Mouse (Mus musculus): ENCODE measurements around the gene Cilp2. TPM values are rescaled to one million over a fixed set of nuclear protein-coding genes. Genes with fewer than 3 reads are reported as not detected.

Cilp2 gene
- polyA plus RNA-seq (2014; fragmentation: Illumina TruSeq; extraction: RNeasy Lipid Tissue Mini Kit (QIAGEN cat#74804); ENCODE audit: insufficient read depth, low read depth, low replicate concordance) = 0.38 TPM

DNA sequence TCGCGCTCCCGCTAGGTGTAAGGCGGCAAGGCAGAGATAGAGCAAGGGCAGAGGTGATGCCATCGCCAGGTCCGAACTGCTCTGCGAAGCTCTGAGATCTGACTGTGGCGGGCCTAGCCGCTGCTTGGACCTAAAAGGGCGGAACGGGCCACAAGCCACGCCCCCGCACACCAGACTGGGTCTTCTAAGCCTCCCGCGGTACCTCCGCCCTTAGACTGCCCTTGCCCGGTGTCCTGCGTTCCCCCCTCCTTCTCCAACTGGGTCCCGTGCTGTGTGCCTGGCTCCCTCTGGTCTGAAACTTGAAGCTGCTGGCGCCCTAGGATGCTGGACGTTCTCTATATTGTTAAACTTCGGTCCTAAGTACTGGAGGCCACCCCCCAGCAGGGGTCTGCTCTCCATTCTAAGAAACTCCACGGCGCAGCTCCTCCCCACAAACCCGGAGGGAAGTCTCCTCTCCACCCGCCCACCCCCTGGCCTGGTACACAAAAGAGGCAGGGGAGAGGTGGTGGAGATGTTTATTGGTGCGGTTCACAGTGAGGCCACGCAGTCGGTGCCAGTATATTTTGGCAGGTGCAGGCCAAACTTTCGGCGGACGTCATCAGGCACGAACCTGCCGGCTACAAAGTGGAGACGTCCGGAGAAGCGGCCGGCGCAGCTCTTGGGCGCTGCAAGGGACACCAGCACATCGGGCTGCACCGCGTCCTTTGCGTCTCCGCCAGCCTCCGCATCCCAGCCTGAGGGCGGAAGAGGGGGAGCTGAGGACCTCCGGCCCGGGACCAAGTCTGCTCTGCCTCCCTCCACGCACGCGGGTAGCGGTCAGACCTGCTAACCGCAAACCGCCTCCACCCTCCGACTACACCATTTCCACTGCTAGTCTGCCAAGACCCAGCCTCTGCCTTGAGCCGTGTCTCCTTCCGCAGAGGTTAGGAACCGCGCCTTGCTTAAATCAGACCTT is at the start of gene Cilp2:
Gene Cilp2 (minus strand): TSS at position 399 of the 955 bp plus-strand sequence.

DNA sequence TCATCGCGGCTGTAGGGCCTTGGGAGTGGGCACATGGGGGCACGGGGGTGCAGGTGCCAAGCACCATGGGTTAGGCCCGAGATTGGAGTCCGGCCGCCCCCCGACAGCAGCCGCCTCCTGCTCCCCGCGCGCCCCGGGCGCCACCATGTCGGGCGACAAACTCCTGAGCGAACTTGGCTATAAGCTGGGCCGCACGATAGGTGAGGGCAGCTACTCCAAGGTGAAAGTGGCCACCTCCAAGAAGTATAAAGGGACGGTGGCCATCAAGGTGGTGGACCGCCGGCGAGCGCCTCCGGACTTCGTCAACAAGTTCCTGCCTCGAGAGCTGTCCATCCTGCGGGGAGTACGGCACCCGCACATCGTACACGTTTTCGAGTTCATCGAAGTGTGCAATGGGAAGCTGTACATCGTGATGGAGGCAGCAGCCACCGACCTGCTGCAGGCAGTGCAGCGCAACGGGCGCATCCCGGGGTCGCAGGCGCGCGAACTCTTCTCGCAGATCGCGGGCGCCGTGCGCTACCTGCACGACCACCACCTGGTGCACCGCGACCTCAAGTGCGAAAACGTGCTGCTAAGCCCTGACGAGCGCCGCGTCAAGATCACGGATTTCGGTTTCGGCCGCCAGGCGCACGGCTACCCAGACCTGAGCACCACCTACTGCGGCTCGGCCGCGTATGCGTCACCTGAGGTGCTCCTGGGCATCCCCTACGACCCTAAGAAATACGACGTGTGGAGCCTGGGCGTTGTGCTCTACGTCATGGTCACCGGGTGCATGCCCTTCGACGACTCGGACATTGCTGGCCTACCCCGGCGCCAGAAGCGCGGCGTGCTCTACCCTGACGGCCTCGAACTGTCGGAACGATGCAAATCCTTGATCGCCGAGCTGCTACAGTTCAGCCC is 14.9 kb upstream of the Cilp2 start, which contains the start of the genes Tssk6, Ndufa13 and Yjefn3:
Gene Tssk6 (plus strand): TSS at position 22 of the 900 bp plus-strand sequence.
Gene Ndufa13 (minus strand): TSS at position 396 of the 900 bp plus-strand sequence.
Gene Yjefn3 (minus strand): TSS at position 550 of the 900 bp plus-strand sequence.

DNA sequence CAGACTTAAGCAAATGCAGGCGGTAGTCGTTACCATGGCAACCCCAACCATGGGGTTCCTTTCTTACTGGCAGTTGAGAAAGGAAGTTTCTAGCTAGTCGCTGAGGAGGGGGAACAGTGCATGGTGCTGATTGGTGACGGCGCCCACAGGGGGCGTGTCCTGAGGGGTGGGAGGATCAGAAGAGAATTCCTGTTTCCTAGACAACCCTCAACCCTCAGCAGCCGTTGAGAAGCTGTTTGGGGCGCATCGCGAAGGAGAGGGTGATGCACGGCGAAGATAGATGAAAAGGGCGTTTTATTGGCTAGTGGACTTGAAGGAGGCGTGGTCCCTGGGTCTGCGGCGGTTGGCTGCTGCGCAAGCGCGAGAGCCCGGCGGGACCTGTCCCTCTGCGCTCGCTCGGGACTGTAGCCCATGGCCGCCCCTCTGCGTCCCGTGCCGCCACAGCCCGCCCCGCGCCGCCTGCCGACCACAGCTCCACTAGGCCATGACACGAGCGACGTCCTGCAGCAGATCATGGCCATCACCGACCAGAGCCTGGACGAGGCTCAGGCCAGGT is 55.1 kb downstream of the Cilp2 start, which contains the start of gene Pbx4:
Gene Pbx4 (plus strand): TSS at position 194 of the 556 bp plus-strand sequence.

Other genes starting within 250 kb of the Cilp2 start
- gene Zfp964, start 233.2 kb downstream of the Cilp2 start, polyA plus RNA-seq (2014; fragmentation: Illumina TruSeq; extraction: RNeasy Lipid Tissue Mini Kit (QIAGEN cat#74804); ENCODE audit: insufficient read depth, low read depth, low replicate concordance) = 1.1 TPM
- gene Zfp869, start 177.0 kb downstream of the Cilp2 start, polyA plus RNA-seq (2014; fragmentation: Illumina TruSeq; extraction: RNeasy Lipid Tissue Mini Kit (QIAGEN cat#74804); ENCODE audit: insufficient read depth, low read depth, low replicate concordance) = 14.2 TPM
- 4.0 TPM for gene Zfp963, start 137.7 kb downstream of the Cilp2 start, polyA plus RNA-seq (2014; fragmentation: Illumina TruSeq; extraction: RNeasy Lipid Tissue Mini Kit (QIAGEN cat#74804); ENCODE audit: insufficient read depth, low read depth, low replicate concordance)
- not detected for gene Gm20422, start 112.8 kb downstream of the Cilp2 start, polyA plus RNA-seq (2014; fragmentation: Illumina TruSeq; extraction: RNeasy Lipid Tissue Mini Kit (QIAGEN cat#74804); ENCODE audit: insufficient read depth, low read depth, low replicate concordance)
- 13.8 TPM for gene Atp13a1, start 96.5 kb downstream of the Cilp2 start, polyA plus RNA-seq (2014; fragmentation: Illumina TruSeq; extraction: RNeasy Lipid Tissue Mini Kit (QIAGEN cat#74804); ENCODE audit: insufficient read depth, low read depth, low replicate concordance)
- 11.1 TPM for gene Zfp866, start 96.5 kb downstream of the Cilp2 start, polyA plus RNA-seq (2014; fragmentation: Illumina TruSeq; extraction: RNeasy Lipid Tissue Mini Kit (QIAGEN cat#74804); ENCODE audit: insufficient read depth, low read depth, low replicate concordance)
- 12.9 TPM for gene Gmip, start 79.0 kb downstream of the Cilp2 start, polyA plus RNA-seq (2014; fragmentation: Illumina TruSeq; extraction: RNeasy Lipid Tissue Mini Kit (QIAGEN cat#74804); ENCODE audit: insufficient read depth, low read depth, low replicate concordance)
- 1.1 TPM for gene Lpar2, start 65.3 kb downstream of the Cilp2 start, polyA plus RNA-seq (2014; fragmentation: Illumina TruSeq; extraction: RNeasy Lipid Tissue Mini Kit (QIAGEN cat#74804); ENCODE audit: insufficient read depth, low read depth, low replicate concordance)
- gene Pbx4, start 55.2 kb downstream of the Cilp2 start, polyA plus RNA-seq (2014; fragmentation: Illumina TruSeq; extraction: RNeasy Lipid Tissue Mini Kit (QIAGEN cat#74804); ENCODE audit: insufficient read depth, low read depth, low replicate concordance) = 2.6 TPM
- 0.35 TPM for gene Tssk6, start 14.5 kb upstream of the Cilp2 start, polyA plus RNA-seq (2014; fragmentation: Illumina TruSeq; extraction: RNeasy Lipid Tissue Mini Kit (QIAGEN cat#74804); ENCODE audit: insufficient read depth, low read depth, low replicate concordance)
- gene Ndufa13, start 14.9 kb upstream of the Cilp2 start, polyA plus RNA-seq (2014; fragmentation: Illumina TruSeq; extraction: RNeasy Lipid Tissue Mini Kit (QIAGEN cat#74804); ENCODE audit: insufficient read depth, low read depth, low replicate concordance) = 137 TPM
- gene Yjefn3, start 15.0 kb upstream of the Cilp2 start, polyA plus RNA-seq (2014; fragmentation: Illumina TruSeq; extraction: RNeasy Lipid Tissue Mini Kit (QIAGEN cat#74804); ENCODE audit: insufficient read depth, low read depth, low replicate concordance) = 2.1 TPM
- gene Gatad2a, start 108.7 kb upstream of the Cilp2 start, polyA plus RNA-seq (2014; fragmentation: Illumina TruSeq; extraction: RNeasy Lipid Tissue Mini Kit (QIAGEN cat#74804); ENCODE audit: insufficient read depth, low read depth, low replicate concordance) = 24.1 TPM
- 17.0 TPM for gene Mau2, start 155.0 kb upstream of the Cilp2 start, polyA plus RNA-seq (2014; fragmentation: Illumina TruSeq; extraction: RNeasy Lipid Tissue Mini Kit (QIAGEN cat#74804); ENCODE audit: insufficient read depth, low read depth, low replicate concordance)
- gene Sugp1, start 155.1 kb upstream of the Cilp2 start, polyA plus RNA-seq (2014; fragmentation: Illumina TruSeq; extraction: RNeasy Lipid Tissue Mini Kit (QIAGEN cat#74804); ENCODE audit: insufficient read depth, low read depth, low replicate concordance) = 13.9 TPM
- 1.8 TPM for gene Tm6sf2, start 185.2 kb upstream of the Cilp2 start, polyA plus RNA-seq (2014; fragmentation: Illumina TruSeq; extraction: RNeasy Lipid Tissue Mini Kit (QIAGEN cat#74804); ENCODE audit: insufficient read depth, low read depth, low replicate concordance)
- gene Hapln4, start 195.8 kb upstream of the Cilp2 start, polyA plus RNA-seq (2014; fragmentation: Illumina TruSeq; extraction: RNeasy Lipid Tissue Mini Kit (QIAGEN cat#74804); ENCODE audit: insufficient read depth, low read depth, low replicate concordance) = not detected
- gene Ncan, start 233.2 kb upstream of the Cilp2 start, polyA plus RNA-seq (2014; fragmentation: Illumina TruSeq; extraction: RNeasy Lipid Tissue Mini Kit (QIAGEN cat#74804); ENCODE audit: insufficient read depth, low read depth, low replicate concordance) = not detected
- 20.7 TPM for gene Nr2c2ap, start 243.6 kb upstream of the Cilp2 start, polyA plus RNA-seq (2014; fragmentation: Illumina TruSeq; extraction: RNeasy Lipid Tissue Mini Kit (QIAGEN cat#74804); ENCODE audit: insufficient read depth, low read depth, low replicate concordance)